Mouse (Mus musculus) forebrain, embryonic 12.5 days (tissue): ENCODE results near the gene Ino80. TPM values are rescaled to one million over a fixed set of nuclear protein-coding genes. Genes with fewer than 3 reads are reported as not detected.
"Not testable (repeated sequence)": the region's sequence is repeated elsewhere in the genome, so short reads cannot be mapped to it uniquely, and the experiment has no call there.

Experiments
- ATAC-seq: fragments of 200-750 bp; cut with Nextera tagmentation; 2 replicates; pipeline ENCODE4 v1.8.0; 2017; ENCODE audit warnings: moderate TSS enrichment; ENCODE audit not compliant: low FRiP score
- H3K27ac ChIP-seq: fragments of 300-500 bp; sonication (generic); 2 replicates; pipeline ENCODE4 v1.5.1; 2016; ENCODE audit warnings: mild to moderate bottlenecking
- H3K27me3 ChIP-seq: fragments of 300-500 bp; sonication (generic); 2 replicates; pipeline ENCODE4 v1.6.1; 2016; ENCODE audit warnings: mild to moderate bottlenecking
- H3K36me3 ChIP-seq: fragments of 300-500 bp; sonication (generic); replicated peaks from 2 replicates; pipeline ENCODE4 v1.6.1; 2016; ENCODE audit warnings: mild to moderate bottlenecking
- H3K4me1 ChIP-seq: fragments of 300-500 bp; sonication (generic); 2 replicates; pipeline ENCODE4 v1.6.1; 2016
- H3K4me2 ChIP-seq: fragments of 300-500 bp; sonication (generic); 2 replicates; pipeline ENCODE4 v1.6.1; 2016; ENCODE audit warnings: mild to moderate bottlenecking, moderate library complexity
- H3K4me3 ChIP-seq: fragments of 300-500 bp; sonication (generic); replicated peaks from 2 replicates; pipeline ENCODE4 v1.5.1; 2016; ENCODE audit warnings: mild to moderate bottlenecking
- H3K9ac ChIP-seq: fragments of 300-500 bp; sonication (generic); 2 replicates; pipeline ENCODE4 v1.6.1; 2016; ENCODE audit warnings: mild to moderate bottlenecking
- H3K9me3 ChIP-seq: fragments of 300-500 bp; sonication (generic); 2 replicates; pipeline ENCODE4 v1.6.1; 2016
- WGBS: fragments of 180-500 bp; shearing (Covaris S2); methylation state at CpG from one replicate; pipeline ENCODE4 v1.1.7; 2016; 5-methylcytosine and 5-hydroxymethylcytosine counted together
- polyA plus RNA-seq: library from polyadenylated mRNA; unstranded; fragments of >200 nt; fragmentation: Nextera tagmentation; extraction: Ambion mirVana; gene quantifications from 2 replicates; pipeline ENCODE4 v1.2.1, GENCODE M21; 2016

Gene Ino80
- 4.5 and 5.2 TPM in 2 replicates for polyA plus RNA-seq

GRCm38 (mm10) chr2:119477571-119478396 is at the start of gene Ino80:
Gene Ino80 (minus strand): TSS chr2:119477687.
- Histone ChIP-seq H3K27me3 (no peaks in the 10 kb centered on the region), H3K9ac (peak within 1 kb of the TSS; percentile 98), H3K4me1 (peaks cover 19% of the 10 kb centered on the region), H3K9me3 (no peaks in the 10 kb centered on the region), H3K4me3 (peak within 1 kb of the TSS; percentile 98), H3K27ac (peak within 1 kb of the TSS; percentile 98), H3K4me2 (peak within 1 kb of the TSS; percentile 89), H3K36me3 (no peaks in the 10 kb centered on the region)
- under 1% methylated on average over 61 of the region's 72 CpGs for WGBS
- peak; percentile 98 for ATAC-seq

- no peak for ATAC-seq
- Histone ChIP-seq H3K9ac (no peak overlapping the region), H3K9me3 (no peaks in the 10 kb centered on the region), H3K4me3 (no peak overlapping the region), H3K4me1 (no peaks in the 10 kb centered on the region), H3K27me3 (no peaks in the 10 kb centered on the region), H3K36me3 (no peaks in the 10 kb centered on the region), H3K4me2 (no peak overlapping the region), H3K27ac (no peak overlapping the region)
- WGBS, result 52% methylated on average over 4 of the region's 4 CpGs
Measured at GRCm38 (mm10) chr2:119525422-119525821, 47.9 kb upstream of the Ino80 start.

GRCm38 (mm10) chr2:119523836-119524235 is 46.3 kb upstream of the Ino80 start:
- Histone ChIP-seq H3K4me2 (no peak overlapping the region), H3K9ac (no peak overlapping the region), H3K9me3 (no peaks in the 10 kb centered on the region), H3K27me3 (no peaks in the 10 kb centered on the region), H3K27ac (no peak overlapping the region), H3K36me3 (no peaks in the 10 kb centered on the region), H3K4me3 (no peak overlapping the region), H3K4me1 (no peaks in the 10 kb centered on the region)
- 81% methylated on average over 4 of the region's 4 CpGs for WGBS
- no peak for ATAC-seq

- no peaks in the 10 kb centered on the region for H3K4me1 ChIP-seq
- H3K27ac ChIP-seq, result no peak overlapping the region
- no peaks in the 10 kb centered on the region for H3K27me3 ChIP-seq
- H3K4me2 ChIP-seq, result no peak overlapping the region
- ATAC-seq, result no peak
- WGBS, result 79% methylated on average over 7 of the region's 7 CpGs
- no peaks in the 10 kb centered on the region for H3K36me3 ChIP-seq
- H3K9me3 ChIP-seq, result no peaks in the 10 kb centered on the region
- no peak overlapping the region for H3K4me3 ChIP-seq
- H3K9ac ChIP-seq, result no peak overlapping the region
Measured at GRCm38 (mm10) chr2:119520550-119520949, 43.1 kb upstream of the Ino80 start.

GRCm38 (mm10) chr2:119516811-119517210 is 39.3 kb upstream of the Ino80 start:
- no peak overlapping the region for H3K27ac ChIP-seq
- no peak overlapping the region for H3K4me3 ChIP-seq
- no peaks in the 10 kb centered on the region for H3K9me3 ChIP-seq
- no peaks in the 10 kb centered on the region for H3K27me3 ChIP-seq
- no peaks in the 10 kb centered on the region for H3K4me1 ChIP-seq
- no peaks in the 10 kb centered on the region for H3K36me3 ChIP-seq
- ATAC-seq, result no peak
- no peak overlapping the region for H3K9ac ChIP-seq
- 63% methylated on average over 5 of the region's 5 CpGs for WGBS
- H3K4me2 ChIP-seq, result no peak overlapping the region

- no peak overlapping the region for H3K4me2 ChIP-seq
- no peak overlapping the region for H3K9ac ChIP-seq
- no peak for ATAC-seq
- H3K36me3 ChIP-seq, result no peaks in the 10 kb centered on the region
- no peaks in the 10 kb centered on the region for H3K9me3 ChIP-seq
- H3K4me1 ChIP-seq, result no peaks in the 10 kb centered on the region
- H3K4me3 ChIP-seq, result no peak overlapping the region
- H3K27me3 ChIP-seq, result no peaks in the 10 kb centered on the region
- 82% methylated on average over 3 of the region's 3 CpGs for WGBS
- H3K27ac ChIP-seq, result no peak overlapping the region
Measured at GRCm38 (mm10) chr2:119514026-119514522, 36.6 kb upstream of the Ino80 start.

GRCm38 (mm10) chr2:119512292-119512691 is 34.8 kb upstream of the Ino80 start:
- no peak for ATAC-seq
- Histone ChIP-seq H3K4me1 (no peaks in the 10 kb centered on the region), H3K9ac (no peak overlapping the region), H3K9me3 (no peaks in the 10 kb centered on the region), H3K27me3 (no peaks in the 10 kb centered on the region), H3K36me3 (no peaks in the 10 kb centered on the region), H3K27ac (no peak overlapping the region), H3K4me2 (no peak overlapping the region), H3K4me3 (no peak overlapping the region)
- 85% methylated on average over 3 of the region's 3 CpGs for WGBS

- Histone ChIP-seq H3K4me1 (no peaks in the 10 kb centered on the region), H3K9ac (no peak overlapping the region), H3K4me3 (no peak overlapping the region), H3K9me3 (no peaks in the 10 kb centered on the region), H3K27ac (no peak overlapping the region), H3K27me3 (no peaks in the 10 kb centered on the region), H3K4me2 (no peak overlapping the region), H3K36me3 (no peaks in the 10 kb centered on the region)
- no peak for ATAC-seq
- WGBS, result 83% methylated on average over 2 of the region's 2 CpGs
Measured at GRCm38 (mm10) chr2:119510856-119511255, 33.4 kb upstream of the Ino80 start.

GRCm38 (mm10) chr2:119508518-119508917 is 31.0 kb upstream of the Ino80 start:
- not testable (repeated sequence) for ATAC-seq
- WGBS, result 69% methylated on average over 7 of the region's 7 CpGs

GRCm38 (mm10) chr2:119507108-119507507 is 29.6 kb upstream of the Ino80 start:
- ATAC-seq, result no peak
- Histone ChIP-seq H3K4me2 (no peak overlapping the region), H3K36me3 (no peaks in the 10 kb centered on the region), H3K9ac (no peak overlapping the region), H3K4me1 (no peaks in the 10 kb centered on the region), H3K9me3 (no peaks in the 10 kb centered on the region), H3K4me3 (no peak overlapping the region), H3K27ac (no peak overlapping the region), H3K27me3 (no peaks in the 10 kb centered on the region)

More at GRCm38 (mm10) chr2:119508518-119508917, 31.0 kb upstream of the Ino80 start:
- not testable (repeated sequence) for H3K27me3 ChIP-seq, H3K36me3 ChIP-seq, H3K9ac ChIP-seq, H3K4me1 ChIP-seq, H3K9me3 ChIP-seq, H3K4me3 ChIP-seq, H3K27ac ChIP-seq, H3K4me2 ChIP-seq

GRCm38 (mm10) chr2:119500965-119501652 is 23.6 kb upstream of the Ino80 start:
- ATAC-seq, result no peak
- no peaks in the 10 kb centered on the region for H3K4me1 ChIP-seq
- no peaks in the 10 kb centered on the region for H3K27me3 ChIP-seq
- H3K36me3 ChIP-seq, result no peaks in the 10 kb centered on the region
- H3K4me3 ChIP-seq, result no peak overlapping the region
- 90% methylated on average over 2 of the region's 2 CpGs for WGBS
- no peak overlapping the region for H3K27ac ChIP-seq
- H3K4me2 ChIP-seq, result no peak overlapping the region
- H3K9me3 ChIP-seq, result no peaks in the 10 kb centered on the region
- H3K9ac ChIP-seq, result no peak overlapping the region

GRCm38 (mm10) chr2:119498859-119499258 is 21.4 kb upstream of the Ino80 start:
- H3K27me3 ChIP-seq, result no peaks in the 10 kb centered on the region
- no peak overlapping the region for H3K27ac ChIP-seq
- H3K9ac ChIP-seq, result no peak overlapping the region
- WGBS, result 85% methylated on average over 2 of the region's 2 CpGs
- H3K4me2 ChIP-seq, result no peak overlapping the region
- H3K36me3 ChIP-seq, result no peaks in the 10 kb centered on the region
- no peaks in the 10 kb centered on the region for H3K4me1 ChIP-seq
- H3K4me3 ChIP-seq, result no peak overlapping the region
- no peaks in the 10 kb centered on the region for H3K9me3 ChIP-seq
- ATAC-seq, result no peak
